Mouse (Mus musculus) midbrain, embryonic 16.5 days (tissue): ENCODE measurements around the gene Lrfn4. TPM values are rescaled to one million over a fixed set of nuclear protein-coding genes. Genes with fewer than 3 reads are reported as not detected.
"Not testable (repeated sequence)": the region's sequence is repeated elsewhere in the genome, so short reads cannot be mapped to it uniquely, and the experiment has no call there.

Experiments used
- ATAC-seq: fragments of 200-750 bp; cut with Nextera tagmentation; 2 replicates; pipeline ENCODE4 v1.8.0; 2017; ENCODE audit warnings: moderate TSS enrichment
- H3K27ac ChIP-seq: fragments of 300-500 bp; sonication (generic); 2 replicates; pipeline ENCODE4 v1.5.1; 2014; ENCODE audit warnings: mild to moderate bottlenecking, low read length, mixed read lengths
- H3K27me3 ChIP-seq: fragments of 300-500 bp; sonication (generic); 2 replicates; pipeline ENCODE4 v1.6.1; 2014; ENCODE audit warnings: low read depth, low read length, mixed read lengths; ENCODE audit not compliant: control insufficient read depth, insufficient read depth
- H3K36me3 ChIP-seq: fragments of 300-500 bp; sonication (generic); 2 replicates; pipeline ENCODE4 v1.6.1; 2014; ENCODE audit warnings: mild to moderate bottlenecking, low read length, moderate library complexity, mixed read lengths; ENCODE audit not compliant: control insufficient read depth, insufficient read depth
- H3K4me1 ChIP-seq: fragments of 300-500 bp; sonication (generic); 2 replicates; pipeline ENCODE4 v1.6.1; 2014; ENCODE audit warnings: mild to moderate bottlenecking, low read length, mixed read lengths; ENCODE audit not compliant: control insufficient read depth, insufficient read depth
- H3K4me2 ChIP-seq: fragments of 300-500 bp; sonication (generic); 2 replicates; pipeline ENCODE4 v1.6.1; 2014; ENCODE audit warnings: mild to moderate bottlenecking, low read length, mixed read lengths
- H3K4me3 ChIP-seq: fragments of 300-500 bp; sonication (generic); 2 replicates; pipeline ENCODE4 v1.5.1; 2014; ENCODE audit warnings: low read depth, mild to moderate bottlenecking, low read length, moderate library complexity, mixed read lengths
- H3K9ac ChIP-seq: fragments of 300-500 bp; sonication (generic); 2 replicates; pipeline ENCODE4 v1.6.1; 2014; ENCODE audit warnings: low read depth, low read length, mixed read lengths
- H3K9me3 ChIP-seq: fragments of 300-500 bp; sonication (generic); replicated peaks from 2 replicates; pipeline ENCODE4 v1.6.1; 2014; ENCODE audit warnings: mild to moderate bottlenecking, low read length, mixed read lengths; ENCODE audit not compliant: control insufficient read depth, poor library complexity, severe bottlenecking
- WGBS: fragments of 180-500 bp; shearing (Covaris S2); extraction: QIAGEN DNeasy Blood & Tissue Kit; methylation state at CpG from one replicate; pipeline ENCODE4 v1.1.7; 2014; 5-methylcytosine and 5-hydroxymethylcytosine counted together
- polyA plus RNA-seq: library from polyadenylated mRNA; unstranded; fragments of >200 nt; fragmentation: Nextera tagmentation; extraction: Ambion mirVana; gene quantifications from 2 replicates; pipeline ENCODE4 v1.2.1, GENCODE M21; 2015

Lrfn4 gene
- polyA plus RNA-seq, 1 experiment from 2014 or later: 11.3 TPM

- no peaks in the 10 kb centered on the region for H3K27me3 ChIP-seq
- H3K27ac ChIP-seq: no peak overlapping the region
- WGBS: 77% methylated on average over 2 of the region's 2 CpGs
- H3K36me3 ChIP-seq: no peaks in the 10 kb centered on the region
- no peak overlapping the region for H3K4me3 ChIP-seq
- H3K4me1 ChIP-seq: no peaks in the 10 kb centered on the region
- no peaks in the 10 kb centered on the region for H3K9me3 ChIP-seq
- no peak overlapping the region for H3K4me2 ChIP-seq
- H3K9ac ChIP-seq: no peak overlapping the region
- ATAC-seq: no peak
Observed at GRCm38 (mm10) chr19:4596071-4596470, 19.4 kb downstream of the Lrfn4 start.

GRCm38 (mm10) chr19:4593792-4594522 lies 21.5 kb downstream of the Lrfn4 start:
- no peaks in the 10 kb centered on the region for H3K4me1 ChIP-seq
- H3K27me3 ChIP-seq: no peaks in the 10 kb centered on the region
- no peak for ATAC-seq
- H3K9ac ChIP-seq: no peak overlapping the region
- no peak overlapping the region for H3K27ac ChIP-seq
- no peak overlapping the region for H3K4me3 ChIP-seq
- 43% methylated on average over 7 of the region's 7 CpGs for WGBS
- H3K4me2 ChIP-seq: no peak overlapping the region
- H3K9me3 ChIP-seq: no peaks in the 10 kb centered on the region
- no peaks in the 10 kb centered on the region for H3K36me3 ChIP-seq

GRCm38 (mm10) chr19:4590025-4590424 lies 25.4 kb downstream of the Lrfn4 start:
- Histone ChIP-seq H3K4me2 (no peak overlapping the region), H3K27ac (no peak overlapping the region), H3K4me1 (no peaks in the 10 kb centered on the region), H3K36me3 (no peaks in the 10 kb centered on the region), H3K9ac (no peak overlapping the region), H3K4me3 (no peak overlapping the region), H3K9me3 (no peaks in the 10 kb centered on the region), H3K27me3 (no peaks in the 10 kb centered on the region)
- ATAC-seq: no peak
- WGBS: 94% methylated on average over 3 of the region's 3 CpGs

GRCm38 (mm10) chr19:4589081-4589480 lies 26.4 kb downstream of the Lrfn4 start:
- Histone ChIP-seq H3K4me2 (no peak overlapping the region), H3K4me3 (no peak overlapping the region), H3K9me3 (no peaks in the 10 kb centered on the region), H3K9ac (no peak overlapping the region), H3K27me3 (no peaks in the 10 kb centered on the region), H3K36me3 (no peaks in the 10 kb centered on the region), H3K27ac (no peak overlapping the region), H3K4me1 (no peaks in the 10 kb centered on the region)
- WGBS: 69% methylated on average over 1 of the region's 1 CpGs
- no peak for ATAC-seq

- Histone ChIP-seq H3K4me1 (no peaks in the 10 kb centered on the region), H3K36me3 (no peaks in the 10 kb centered on the region), H3K9me3 (no peaks in the 10 kb centered on the region), H3K27me3 (no peaks in the 10 kb centered on the region), H3K4me2 (no peak overlapping the region), H3K4me3 (no peak overlapping the region), H3K9ac (no peak overlapping the region), H3K27ac (no peak overlapping the region)
- WGBS: 66% methylated on average over 3 of the region's 3 CpGs
- ATAC-seq: no peak
Observed at GRCm38 (mm10) chr19:4588430-4588829, 27.0 kb downstream of the Lrfn4 start.

- H3K36me3 ChIP-seq: no peaks in the 10 kb centered on the region
Observed at GRCm38 (mm10) chr19:4587426-4587825, 28.0 kb downstream of the Lrfn4 start.

GRCm38 (mm10) chr19:4586783-4587182 lies 28.7 kb downstream of the Lrfn4 start:
- not testable (repeated sequence) for H3K27ac ChIP-seq, H3K27me3 ChIP-seq, H3K4me1 ChIP-seq, ATAC-seq, H3K4me3 ChIP-seq, H3K9ac ChIP-seq, H3K4me2 ChIP-seq, H3K36me3 ChIP-seq, H3K9me3 ChIP-seq

More at GRCm38 (mm10) chr19:4587426-4587825, 28.0 kb downstream of the Lrfn4 start:
- Histone ChIP-seq H3K9me3 (no peaks in the 10 kb centered on the region), H3K4me2 (no peak overlapping the region), H3K9ac (no peak overlapping the region), H3K4me1 (no peaks in the 10 kb centered on the region), H3K27ac (no peak overlapping the region), H3K27me3 (no peaks in the 10 kb centered on the region), H3K4me3 (no peak overlapping the region)
- 69% methylated on average over 2 of the region's 2 CpGs for WGBS
- ATAC-seq: no peak

- Histone ChIP-seq H3K9me3 (no peaks in the 10 kb centered on the region), H3K27ac (no peak overlapping the region), H3K36me3 (no peaks in the 10 kb centered on the region), H3K4me3 (no peak overlapping the region), H3K9ac (no peak overlapping the region), H3K4me2 (no peak overlapping the region), H3K4me1 (no peaks in the 10 kb centered on the region), H3K27me3 (no peaks in the 10 kb centered on the region)
- ATAC-seq: no peak
- WGBS: 68% methylated on average over 2 of the region's 2 CpGs
Observed at GRCm38 (mm10) chr19:4583856-4584255, 31.6 kb downstream of the Lrfn4 start.

GRCm38 (mm10) chr19:4579296-4579695 lies 36.2 kb downstream of the Lrfn4 start:
- H3K4me2 ChIP-seq: no peak overlapping the region
- H3K27ac ChIP-seq: no peak overlapping the region
- ATAC-seq: no peak
- no peaks in the 10 kb centered on the region for H3K27me3 ChIP-seq
- H3K4me3 ChIP-seq: no peak overlapping the region
- H3K36me3 ChIP-seq: no peaks in the 10 kb centered on the region
- no peaks in the 10 kb centered on the region for H3K4me1 ChIP-seq
- no peak overlapping the region for H3K9ac ChIP-seq
- WGBS: 87% methylated on average over 5 of the region's 5 CpGs
- no peaks in the 10 kb centered on the region for H3K9me3 ChIP-seq
